Mouse (Mus musculus) liver, postnatal 0 days (tissue): ENCODE results near the gene Gm11037. TPM values are rescaled to one million over a fixed set of nuclear protein-coding genes. Genes with fewer than 3 reads are reported as not detected.

Experiments
- ATAC-seq: fragments of 200-750 bp; cut with Nextera tagmentation; 2 replicates; pipeline ENCODE4 v1.8.0; 2017; ENCODE audit warnings: mild to moderate bottlenecking, moderate library complexity
- DNase-seq: peaks from one replicate; pipeline ENCODE4 v3.0.0-alpha.2; 2016
- H3K27ac ChIP-seq: fragments of 300-500 bp; sonication (generic); 2 replicates; pipeline ENCODE4 v1.5.1; 2014; ENCODE audit warnings: antibody characterized with exemption, moderate library complexity, mild to moderate bottlenecking, low read depth
- H3K27me3 ChIP-seq: fragments of 300-500 bp; sonication (generic); 2 replicates; pipeline ENCODE4 v1.6.1; 2014; ENCODE audit warnings: low read length, control low read depth, mixed read lengths; ENCODE audit not compliant: insufficient read depth
- H3K36me3 ChIP-seq: fragments of 300-500 bp; sonication (generic); replicated peaks from 2 replicates; pipeline ENCODE4 v1.6.1; 2014; ENCODE audit warnings: mild to moderate bottlenecking, control low read depth, low read length, moderate library complexity, mixed read lengths; ENCODE audit not compliant: insufficient read depth
- H3K4me1 ChIP-seq: fragments of 300-500 bp; sonication (generic); 2 replicates; pipeline ENCODE4 v1.6.1; 2014; ENCODE audit warnings: antibody characterized with exemption, mild to moderate bottlenecking, control low read depth; ENCODE audit not compliant: insufficient read depth
- H3K4me2 ChIP-seq: fragments of 300-500 bp; sonication (generic); 2 replicates; pipeline ENCODE4 v1.6.1; 2014; ENCODE audit warnings: low read depth, mild to moderate bottlenecking, low read length, moderate library complexity, mixed read lengths
- H3K4me3 ChIP-seq: fragments of 300-500 bp; sonication (generic); 2 replicates; pipeline ENCODE4 v1.5.1; 2014; ENCODE audit warnings: low read depth, low read length
- H3K9ac ChIP-seq: fragments of 300-500 bp; sonication (generic); replicated peaks from 2 replicates; pipeline ENCODE4 v1.6.1; 2014; ENCODE audit warnings: mild to moderate bottlenecking, moderate library complexity
- H3K9me3 ChIP-seq: fragments of 300-500 bp; sonication (generic); 2 replicates; pipeline ENCODE4 v1.6.1; 2016; ENCODE audit warnings: mild to moderate bottlenecking, control low read depth, low read length, mixed read lengths
- CTCF ChIP-seq: sonication (generic); IDR thresholded peaks from 2 replicates; pipeline ENCODE4 v1.5.1; 2016; ENCODE audit warnings: antibody characterized with exemption, low read depth
- EP300 ChIP-seq: IDR thresholded peaks from 2 replicates; pipeline ENCODE4 v1.6.1; 2016; ENCODE audit warnings: antibody characterized with exemption, low read depth, mild to moderate bottlenecking
- WGBS: fragments of 180-500 bp; shearing (Covaris S2); extraction: QIAGEN DNeasy Blood & Tissue Kit; methylation state at CpG from one replicate; pipeline ENCODE4 v1.1.7; 2014; ENCODE audit not compliant: insufficient replicate concordance; 5-methylcytosine and 5-hydroxymethylcytosine counted together
- polyA plus RNA-seq: library from polyadenylated mRNA; unstranded; fragments of >200 nt; fragmentation: Nextera tagmentation; extraction: Ambion mirVana; gene quantifications from 2 replicates; pipeline ENCODE4 v1.2.1, GENCODE M21; 2015

Gene Gm11037
- polyA plus RNA-seq, 1 experiment from 2014 or later: not detected

DNA sequence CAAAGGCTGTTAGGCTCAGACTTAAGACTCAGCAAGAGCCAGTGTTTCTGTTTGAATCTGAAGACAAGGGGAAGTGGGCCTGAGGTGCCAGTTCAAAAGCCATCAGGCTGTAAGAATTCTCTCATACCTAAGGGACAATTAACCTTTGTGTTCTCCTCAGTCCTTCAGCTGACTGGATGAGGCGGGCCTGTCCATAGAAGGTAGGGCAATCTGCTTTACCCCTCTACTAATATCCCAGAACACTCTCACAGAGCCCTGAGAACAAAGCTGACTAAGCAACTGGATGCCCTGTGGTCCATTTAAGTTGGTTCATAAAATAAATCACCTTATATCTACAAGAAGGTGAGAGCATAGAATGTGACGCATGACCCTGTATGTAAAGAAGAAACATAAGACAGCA is 32.9 kb downstream of the Gm11037 start:
- Histone ChIP-seq H3K9ac (no peak overlapping the region), H3K27ac (no peak overlapping the region), H3K4me1 (peaks cover 5% of the 10 kb centered on the region), H3K27me3 (peaks cover 21% of the 10 kb centered on the region), H3K4me3 (no peak overlapping the region), H3K36me3 (no peaks in the 10 kb centered on the region), H3K9me3 (peaks cover 4% of the 10 kb centered on the region; the same call in 1 of the 2 replicates), H3K4me2 (no peak overlapping the region)
- no peak for ATAC-seq
- WGBS: 83% methylated on average over 2 of the region's 2 CpGs
- TF ChIP-seq EP300: no peak
- TF ChIP-seq CTCF: no peak
- DNase-seq: no peak

DNA sequence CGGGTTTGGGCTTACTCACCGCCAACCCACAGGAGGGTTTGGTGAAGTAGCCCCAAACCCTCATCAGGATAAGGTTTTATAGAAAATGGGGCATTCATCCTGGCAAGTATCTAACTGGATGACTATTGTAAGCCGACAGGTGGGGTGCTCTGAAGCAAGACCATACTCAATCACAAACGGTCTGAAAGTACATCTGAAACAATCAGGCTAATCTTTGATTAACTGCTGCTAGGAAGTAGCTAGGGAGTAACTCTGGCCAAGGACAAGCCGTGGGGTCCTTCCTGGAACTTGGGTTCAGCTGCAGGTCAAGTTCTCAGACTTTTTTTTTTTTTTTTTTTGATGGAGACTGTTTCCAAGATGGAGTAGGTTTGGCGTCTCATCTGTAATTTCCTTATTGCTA is 34.7 kb downstream of the Gm11037 start:
- no peak for ATAC-seq
- 67% methylated on average over 6 of the region's 6 CpGs for WGBS
- DNase-seq: no peak
- Histone ChIP-seq H3K4me2 (no peak overlapping the region), H3K9me3 (peaks cover 4% of the 10 kb centered on the region; the same call in 1 of the 2 replicates), H3K36me3 (no peaks in the 10 kb centered on the region), H3K27ac (no peak overlapping the region), H3K4me1 (peaks cover 10% of the 10 kb centered on the region), H3K9ac (no peak overlapping the region), H3K4me3 (no peak overlapping the region), H3K27me3 (peaks cover 39% of the 10 kb centered on the region)
- TF ChIP-seq EP300 (no peak), CTCF (no peak)

DNA sequence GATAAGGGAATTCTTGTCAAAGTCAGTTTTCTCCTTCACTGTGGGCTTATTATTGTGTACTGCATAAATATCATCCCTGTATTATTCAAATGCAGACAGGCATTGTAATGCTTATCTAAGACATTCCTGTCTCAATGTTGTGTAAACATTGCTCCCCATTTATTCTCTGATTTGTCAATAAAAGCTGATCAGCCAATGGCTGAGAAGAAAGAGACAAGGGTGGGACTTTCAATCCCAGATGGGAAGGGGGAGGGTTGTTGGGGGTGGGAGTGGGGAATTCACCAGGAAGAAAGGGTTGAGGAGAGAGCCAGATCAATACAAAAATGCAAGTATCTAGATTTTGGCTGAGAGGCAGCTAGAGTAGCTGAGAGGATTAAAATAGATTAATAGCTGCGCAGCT is 35.6 kb downstream of the Gm11037 start:
- WGBS: 79% methylated on average over 1 of the region's 1 CpGs

DNA sequence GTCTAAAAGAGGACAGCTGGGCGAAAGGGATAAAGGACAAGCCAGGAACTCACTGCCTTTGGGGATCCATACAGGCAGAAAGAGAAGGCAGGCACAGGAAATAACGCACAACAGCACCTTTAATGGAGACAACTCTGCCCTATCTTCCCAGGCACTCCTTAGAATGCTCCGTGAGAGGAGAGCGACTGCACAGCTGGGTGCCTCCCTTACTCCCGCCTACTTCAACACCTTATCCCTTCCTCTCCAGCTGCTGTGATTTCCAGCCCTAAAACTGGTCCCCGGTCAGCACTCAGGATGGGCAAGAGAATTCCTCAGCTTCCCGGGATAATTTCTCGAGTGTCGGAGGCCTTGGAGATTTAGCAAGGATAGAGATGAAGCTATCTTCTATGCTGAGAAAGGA is 37.6 kb downstream of the Gm11037 start:
- TF ChIP-seq CTCF: no peak
- TF ChIP-seq EP300: no peak
- Histone ChIP-seq H3K27me3 (peaks cover 49% of the 10 kb centered on the region), H3K4me3 (peak overlapping the region; percentile 17), H3K27ac (no peak overlapping the region), H3K4me1 (peaks cover 27% of the 10 kb centered on the region), H3K36me3 (no peaks in the 10 kb centered on the region), H3K9me3 (peaks cover 4% of the 10 kb centered on the region; the same call in 1 of the 2 replicates), H3K9ac (no peak overlapping the region), H3K4me2 (peak overlapping the region; percentile 61)
- ATAC-seq (no peak), DNase-seq (no peak)
- 26% methylated on average over 9 of the region's 9 CpGs for WGBS

More for the DNA sequence above, 35.6 kb downstream of the Gm11037 start:
- ATAC-seq (no peak), DNase-seq (no peak)
- no peak overlapping the region for H3K9ac ChIP-seq
- H3K4me3 ChIP-seq: no peak overlapping the region
- H3K27me3 ChIP-seq: peaks cover 49% of the 10 kb centered on the region
- peaks cover 10% of the 10 kb centered on the region for H3K4me1 ChIP-seq
- no peaks in the 10 kb centered on the region for H3K36me3 ChIP-seq
- no peak overlapping the region for H3K27ac ChIP-seq
- peaks cover 4% of the 10 kb centered on the region; the same call in 1 of the 2 replicates for H3K9me3 ChIP-seq
- TF ChIP-seq CTCF (no peak), EP300 (no peak)
- H3K4me2 ChIP-seq: no peak overlapping the region

DNA sequence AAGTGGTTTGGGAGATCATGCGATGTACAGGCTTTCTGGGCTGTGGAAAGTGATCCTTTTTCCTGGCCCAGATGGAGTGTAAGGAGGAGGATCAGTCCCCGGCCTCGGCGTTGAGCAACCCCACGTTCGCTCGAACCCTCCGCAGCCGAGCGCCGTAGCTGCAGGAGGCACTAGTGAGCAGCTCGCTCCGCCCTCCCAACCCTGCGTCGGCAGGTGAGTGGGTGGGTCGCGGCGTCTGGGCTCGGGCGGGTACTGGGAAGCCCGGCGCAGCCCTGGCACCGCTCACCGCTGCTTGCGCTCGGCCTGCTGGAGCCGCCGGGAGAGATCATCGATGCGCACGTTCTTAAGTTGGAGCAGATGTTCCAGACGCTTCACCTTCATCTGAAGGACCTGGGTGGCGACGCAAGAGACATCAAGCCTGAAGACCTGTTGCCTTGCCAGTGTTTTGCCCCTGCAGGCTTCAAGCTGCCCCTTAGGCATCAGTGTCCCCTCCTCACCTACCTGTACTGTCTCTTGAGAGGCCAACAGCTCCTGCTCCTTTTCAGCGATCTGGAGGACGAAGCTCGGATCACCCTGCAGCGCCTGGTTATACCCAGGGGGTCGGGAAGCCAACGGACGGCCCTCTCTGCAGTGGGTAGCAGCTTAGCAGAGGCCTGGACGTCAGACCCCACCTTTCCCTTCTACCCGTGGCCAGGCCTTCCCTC is 38.3 kb downstream of the Gm11037 start:
- Histone ChIP-seq H3K36me3 (no peaks in the 10 kb centered on the region), H3K4me3 (peak overlapping the region; percentile 17), H3K4me2 (peak overlapping the region; percentile 61), H3K27me3 (peaks cover 49% of the 10 kb centered on the region), H3K27ac (no peak overlapping the region), H3K4me1 (peaks cover 33% of the 10 kb centered on the region), H3K9ac (no peak overlapping the region), H3K9me3 (peaks cover 4% of the 10 kb centered on the region; the same call in 1 of the 2 replicates)
- DNase-seq: no peak
- TF ChIP-seq EP300: no peak
- no peak for TF ChIP-seq CTCF
- ATAC-seq: no peak
- 10% methylated on average over 43 of the region's 43 CpGs for WGBS

DNA sequence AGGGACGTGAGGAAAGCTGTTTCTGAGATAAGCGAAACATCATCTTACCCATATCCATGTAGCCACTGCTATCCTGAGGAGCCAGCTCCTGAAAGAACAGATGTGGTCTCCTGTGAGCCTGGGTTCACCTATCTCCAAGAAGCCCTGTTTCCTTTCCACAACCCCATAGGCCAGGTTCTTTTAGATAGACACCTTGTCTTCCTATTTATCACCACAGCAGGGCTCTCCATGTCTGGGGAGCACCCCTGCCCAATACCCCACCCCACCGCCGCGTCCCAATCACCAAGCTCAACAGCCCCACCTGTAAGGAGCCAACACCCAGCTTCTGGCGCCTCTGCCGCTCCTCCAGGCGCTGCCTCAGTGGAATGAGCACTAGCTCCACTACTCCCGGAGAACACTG is 39.0 kb downstream of the Gm11037 start:
- Histone ChIP-seq H3K27me3 (peaks cover 49% of the 10 kb centered on the region), H3K4me2 (no peak overlapping the region)
- ATAC-seq: no peak

More for the DNA sequence above, 39.0 kb downstream of the Gm11037 start:
- no peak for DNase-seq
- no peak overlapping the region for H3K4me3 ChIP-seq
- H3K4me1 ChIP-seq: peaks cover 40% of the 10 kb centered on the region
- no peaks in the 10 kb centered on the region for H3K36me3 ChIP-seq
- H3K9me3 ChIP-seq: 0 out of 2 replicates have a peak, but pooled peaks cover under 1% of the 10 kb centered on the region
- no peak overlapping the region for H3K27ac ChIP-seq
- no peak for TF ChIP-seq CTCF
- peak; percentile 33; the same call in 1 of the 2 replicates for TF ChIP-seq EP300
- 42% methylated on average over 9 of the region's 9 CpGs for WGBS
- H3K9ac ChIP-seq: no peak overlapping the region
